Mouse (Mus musculus): ENCODE measurements around the gene Rela. TPM values are rescaled to one million over a fixed set of nuclear protein-coding genes. Genes with fewer than 3 reads are reported as not detected.

Rela gene
- polyA plus RNA-seq, 1 experiment from 2014 or later, result 48.5 TPM

- Histone ChIP-seq H3K4me3 (peak overlapping the region; percentile 48), H3K27ac (no peak overlapping the region), H3K27me3 (peaks cover 31% of the 10 kb centered on the region), H3K4me2 (replicated peaks) (peak overlapping the region; percentile 82), H3K36me3 (peaks cover 46% of the 10 kb centered on the region), H3K9ac (peak overlapping the region; percentile 60), H3K9me3 (no peaks in the 10 kb centered on the region), H3K4me1 (peaks cover 22% of the 10 kb centered on the region)
- ATAC-seq (ENCODE audit: low FRiP score, low read depth), result 0 out of 2 replicates have a peak, but pooled peaks have one; percentile 5
- WGBS, result 10% methylated on average over 43 of the region's 43 CpGs
Observed at GRCm38 (mm10) chr19:5654720-5655298, 17.5 kb downstream of the Rela start.

- no peaks in the 10 kb centered on the region for H3K9me3 ChIP-seq
- H3K4me3 ChIP-seq, result peak overlapping the region; percentile 14
- H3K27me3 ChIP-seq, result peaks cover 3% of the 10 kb centered on the region; the same call in 1 of the 2 replicates
- H3K4me2 ChIP-seq (replicated peaks), result peak overlapping the region; percentile 74
- peaks cover 36% of the 10 kb centered on the region for H3K4me1 ChIP-seq
- H3K36me3 ChIP-seq, result peaks cover 43% of the 10 kb centered on the region
- ATAC-seq (ENCODE audit: low FRiP score, low read depth), result no peak
- WGBS, result 82% methylated on average over 16 of the region's 16 CpGs
- H3K9ac ChIP-seq, result peak overlapping the region; percentile 48; the same call in 1 of the 2 replicates
- H3K27ac ChIP-seq, result 0 out of 2 replicates have a peak overlapping the region, but pooled peaks have one; percentile 0
Observed at GRCm38 (mm10) chr19:5660942-5661751, 23.9 kb downstream of the Rela start.

GRCm38 (mm10) chr19:5662310-5662709 lies 25.0 kb downstream of the Rela start:
- Histone ChIP-seq H3K9ac (peak overlapping the region; percentile 66), H3K36me3 (peaks cover 50% of the 10 kb centered on the region)
- ATAC-seq (ENCODE audit: low FRiP score, low read depth), result no peak

GRCm38 (mm10) chr19:5662981-5663913 lies 26.0 kb downstream of the Rela start, which contains the start of gene Sipa1:
Gene Sipa1, minus strand, starts transcription at chr19:5663707.
- WGBS, result under 1% methylated on average over 32 of the region's 32 CpGs
- peak; percentile 94 for ATAC-seq (ENCODE audit: low FRiP score, low read depth)
- H3K27me3 ChIP-seq, result no peaks in the 10 kb centered on the region
- no peaks in the 10 kb centered on the region for H3K9me3 ChIP-seq
- H3K27ac ChIP-seq, result peak within 1 kb of the TSS; percentile 88
- peak within 1 kb of the TSS; percentile 52 for H3K4me3 ChIP-seq
- peaks cover 59% of the 10 kb centered on the region for H3K36me3 ChIP-seq
- H3K4me2 ChIP-seq (replicated peaks), result peak within 1 kb of the TSS; percentile 74
- peaks cover 36% of the 10 kb centered on the region for H3K4me1 ChIP-seq
- H3K9ac ChIP-seq, result peak within 1 kb of the TSS; percentile 66

More at GRCm38 (mm10) chr19:5662310-5662709, 25.0 kb downstream of the Rela start:
- Histone ChIP-seq H3K27me3 (no peaks in the 10 kb centered on the region), H3K4me2 (replicated peaks) (peak overlapping the region; percentile 74), H3K4me3 (peak overlapping the region; percentile 52), H3K27ac (peak overlapping the region; percentile 88), H3K9me3 (no peaks in the 10 kb centered on the region), H3K4me1 (peaks cover 36% of the 10 kb centered on the region)
- 61% methylated on average over 8 of the region's 8 CpGs for WGBS

- H3K9ac ChIP-seq, result peak overlapping the region; percentile 13; the same call in 1 of the 2 replicates
- no peaks in the 10 kb centered on the region for H3K9me3 ChIP-seq
- no peak overlapping the region for H3K4me2 ChIP-seq (replicated peaks)
- peaks cover 36% of the 10 kb centered on the region for H3K4me1 ChIP-seq
- H3K27me3 ChIP-seq, result no peaks in the 10 kb centered on the region
- H3K36me3 ChIP-seq, result peaks cover 62% of the 10 kb centered on the region
- no peak for ATAC-seq (ENCODE audit: low FRiP score, low read depth)
- H3K27ac ChIP-seq, result no peak overlapping the region
- 93% methylated on average over 10 of the region's 10 CpGs for WGBS
- no peak overlapping the region for H3K4me3 ChIP-seq
Observed at GRCm38 (mm10) chr19:5664669-5665257, 27.5 kb downstream of the Rela start.

- H3K9ac ChIP-seq, result no peak overlapping the region; the same call in 1 of the 2 replicates
- peaks cover 62% of the 10 kb centered on the region for H3K36me3 ChIP-seq
- H3K4me2 ChIP-seq (replicated peaks), result no peak overlapping the region
- H3K9me3 ChIP-seq, result no peaks in the 10 kb centered on the region
- ATAC-seq (ENCODE audit: low FRiP score, low read depth), result no peak
- no peak overlapping the region for H3K27ac ChIP-seq
- WGBS, result 91% methylated on average over 15 of the region's 15 CpGs
- peaks cover 34% of the 10 kb centered on the region for H3K4me1 ChIP-seq
- H3K4me3 ChIP-seq, result no peak overlapping the region
- no peaks in the 10 kb centered on the region for H3K27me3 ChIP-seq
Observed at GRCm38 (mm10) chr19:5665465-5665864, 28.2 kb downstream of the Rela start.

- H3K4me3 ChIP-seq, result no peak overlapping the region
- H3K27me3 ChIP-seq, result no peaks in the 10 kb centered on the region
- no peak for ATAC-seq (ENCODE audit: low FRiP score, low read depth)
Observed at GRCm38 (mm10) chr19:5666386-5666785, 29.1 kb downstream of the Rela start.

GRCm38 (mm10) chr19:5668372-5668771 lies 31.1 kb downstream of the Rela start:
- 89% methylated on average over 4 of the region's 4 CpGs for WGBS

More at GRCm38 (mm10) chr19:5666386-5666785, 29.1 kb downstream of the Rela start:
- Histone ChIP-seq H3K4me1 (peaks cover 29% of the 10 kb centered on the region), H3K27ac (no peak overlapping the region), H3K9me3 (no peaks in the 10 kb centered on the region), H3K9ac (no peak overlapping the region), H3K4me2 (replicated peaks) (no peak overlapping the region), H3K36me3 (peaks cover 71% of the 10 kb centered on the region)
- WGBS, result 94% methylated on average over 18 of the region's 18 CpGs

GRCm38 (mm10) chr19:5680432-5680831 lies 43.1 kb downstream of the Rela start:
- WGBS, result 78% methylated on average over 4 of the region's 4 CpGs
- H3K4me3 ChIP-seq, result no peak overlapping the region
- no peaks in the 10 kb centered on the region for H3K4me1 ChIP-seq
- ATAC-seq (ENCODE audit: low FRiP score, low read depth), result no peak
- no peaks in the 10 kb centered on the region for H3K27me3 ChIP-seq
- H3K9ac ChIP-seq, result no peak overlapping the region
- no peaks in the 10 kb centered on the region for H3K9me3 ChIP-seq
- H3K36me3 ChIP-seq, result peaks cover 96% of the 10 kb centered on the region
- no peak overlapping the region for H3K4me2 ChIP-seq (replicated peaks)
- H3K27ac ChIP-seq, result no peak overlapping the region

More at GRCm38 (mm10) chr19:5668372-5668771, 31.1 kb downstream of the Rela start:
- H3K27me3 ChIP-seq, result no peaks in the 10 kb centered on the region
- ATAC-seq (ENCODE audit: low FRiP score, low read depth), result no peak
- peaks cover 91% of the 10 kb centered on the region for H3K36me3 ChIP-seq
- no peak overlapping the region for H3K4me3 ChIP-seq
- peaks cover 10% of the 10 kb centered on the region for H3K4me1 ChIP-seq
- no peak overlapping the region for H3K9ac ChIP-seq
- no peak overlapping the region for H3K4me2 ChIP-seq (replicated peaks)
- H3K9me3 ChIP-seq, result no peaks in the 10 kb centered on the region
- H3K27ac ChIP-seq, result no peak overlapping the region

- Histone ChIP-seq H3K4me3 (no peak overlapping the region), H3K36me3 (peaks cover 74% of the 10 kb centered on the region), H3K27me3 (no peaks in the 10 kb centered on the region), H3K9me3 (no peaks in the 10 kb centered on the region), H3K27ac (no peak overlapping the region), H3K4me2 (replicated peaks) (no peak overlapping the region), H3K4me1 (peaks cover 12% of the 10 kb centered on the region), H3K9ac (no peak overlapping the region)
- 86% methylated on average over 12 of the region's 12 CpGs for WGBS
- ATAC-seq (ENCODE audit: low FRiP score, low read depth), result no peak
Observed at GRCm38 (mm10) chr19:5684236-5684635, 47.0 kb downstream of the Rela start.

- H3K4me1 ChIP-seq, result peaks cover 12% of the 10 kb centered on the region
- no peaks in the 10 kb centered on the region for H3K9me3 ChIP-seq
- no peak overlapping the region for H3K9ac ChIP-seq
- H3K4me3 ChIP-seq, result no peak overlapping the region
- peaks cover 66% of the 10 kb centered on the region for H3K36me3 ChIP-seq
- H3K4me2 ChIP-seq (replicated peaks), result no peak overlapping the region
- no peak for ATAC-seq (ENCODE audit: low FRiP score, low read depth)
- H3K27ac ChIP-seq, result no peak overlapping the region
- WGBS, result 92% methylated on average over 13 of the region's 13 CpGs
- H3K27me3 ChIP-seq, result no peaks in the 10 kb centered on the region
Observed at GRCm38 (mm10) chr19:5684985-5685384, 47.7 kb downstream of the Rela start.
